Mouse (Mus musculus) liver, embryonic 14.5 days (tissue): ENCODE data around the gene Pprc1. TPM values are rescaled to one million over a fixed set of nuclear protein-coding genes. Genes with fewer than 3 reads are reported as not detected.
A peak's percentile ranks its signal among the peaks of the same experiment; 100 is the strongest.

Experiments
- ATAC-seq: fragments of 200-750 bp; cut with Nextera tagmentation; 2 replicates; pipeline ENCODE4 v1.8.0; 2017; ENCODE audit warnings: moderate number of reproducible peaks, mild to moderate bottlenecking, moderate library complexity; ENCODE audit not compliant: insufficient read depth
- DNase-seq, 3 experiments: peaks; one replicate each; pipeline ENCODE4 v3.0.0-alpha.2; 2012 to 2013; ENCODE audit warnings: low read depth in 3 of 3, low spot score in 3 of 3
- H3K27ac ChIP-seq: fragments of 300-500 bp; sonication (generic); 2 replicates; pipeline ENCODE4 v1.5.1; 2014; ENCODE audit warnings: moderate library complexity, mild to moderate bottlenecking, control low read depth, inconsistent platforms
- H3K27me3 ChIP-seq: fragments of 300-500 bp; sonication (generic); 2 replicates; pipeline ENCODE4 v1.6.1; 2014; ENCODE audit warnings: mild to moderate bottlenecking, low read length, moderate library complexity; ENCODE audit not compliant: control insufficient read depth, insufficient read depth
- H3K36me3 ChIP-seq: fragments of 300-500 bp; sonication (generic); replicated peaks from 2 replicates; pipeline ENCODE4 v1.6.1; 2014; ENCODE audit warnings: low read depth; ENCODE audit not compliant: control insufficient read depth, insufficient read depth
- H3K4me1 ChIP-seq, 2 experiments: fragments of 200-500 bp in 1 of 2; fragments of 300-500 bp in 1 of 2; sonication (generic) in 1 of 2; replicated peaks; 2 replicates each; pipeline ENCODE4 v1.6.1; 2012 to 2014; ENCODE audit warnings: antibody characterized with exemption in 1 of 2, inconsistent platforms in 1 of 2, low read length in 1 of 2; ENCODE audit not compliant: control insufficient read depth in 2 of 2, insufficient read depth in 2 of 2
- H3K4me2 ChIP-seq: fragments of 300-500 bp; sonication (generic); 2 replicates; pipeline ENCODE4 v1.6.1; 2014; ENCODE audit warnings: low read depth, mild to moderate bottlenecking, control low read depth, moderate library complexity
- H3K4me3 ChIP-seq, 2 experiments: fragments of 200-500 bp in 1 of 2; fragments of 300-500 bp in 1 of 2; sonication (generic) in 1 of 2; 2 replicates each; pipeline ENCODE4 v1.5.1; 2012 to 2014; ENCODE audit warnings: low read depth in 2 of 2, low read length in 2 of 2, mild to moderate bottlenecking in 2 of 2, control low read depth in 1 of 2, inconsistent platforms in 1 of 2, moderate library complexity in 1 of 2; ENCODE audit not compliant: insufficient read depth in 1 of 2
- H3K9ac ChIP-seq: fragments of 300-500 bp; sonication (generic); replicated peaks from 2 replicates; pipeline ENCODE4 v1.6.1; 2014; ENCODE audit warnings: mild to moderate bottlenecking, control low read depth, moderate library complexity
- H3K9me3 ChIP-seq: fragments of 300-500 bp; sonication (generic); 2 replicates; pipeline ENCODE4 v1.6.1; 2016; ENCODE audit warnings: low read length, mixed read lengths; ENCODE audit not compliant: control insufficient read depth
- CTCF ChIP-seq: IDR thresholded peaks from 2 replicates; pipeline ENCODE4 v1.5.1; 2016; ENCODE audit warnings: antibody characterized with exemption, low read depth, control low read depth
- EP300 ChIP-seq: IDR thresholded peaks from 2 replicates; pipeline ENCODE4 v1.6.1; 2016; ENCODE audit warnings: antibody characterized with exemption, low read depth
- WGBS: fragments of 180-500 bp; shearing (Covaris S2); extraction: QIAGEN DNeasy Blood & Tissue Kit; methylation state at CpG from one replicate; pipeline ENCODE4 v1.1.7; 2014; ENCODE audit not compliant: insufficient replicate concordance; 5-methylcytosine and 5-hydroxymethylcytosine counted together
- polyA plus RNA-seq, 2 experiments: library from polyadenylated mRNA; depleted of rRNA in 1 of 2; stranded (reverse) in 1 of 2; unstranded in 1 of 2; fragments of >200 nt; fragmentation: Nextera tagmentation in 1 of 2; extraction: Ambion mirVana in 1 of 2; gene quantifications; 2 replicates each; pipeline versions ENCODE4 v1.2.1 to v1.2.3; 2012 to 2014

The Pprc1 gene
- polyA plus RNA-seq (2012; rRNA removed) (17.5 and 19.4 TPM in 2 replicates), polyA plus RNA-seq (2014; fragmentation: Nextera tagmentation; extraction: Ambion mirVana) (25.0 and 28.0 TPM in 2 replicates)

DNA sequence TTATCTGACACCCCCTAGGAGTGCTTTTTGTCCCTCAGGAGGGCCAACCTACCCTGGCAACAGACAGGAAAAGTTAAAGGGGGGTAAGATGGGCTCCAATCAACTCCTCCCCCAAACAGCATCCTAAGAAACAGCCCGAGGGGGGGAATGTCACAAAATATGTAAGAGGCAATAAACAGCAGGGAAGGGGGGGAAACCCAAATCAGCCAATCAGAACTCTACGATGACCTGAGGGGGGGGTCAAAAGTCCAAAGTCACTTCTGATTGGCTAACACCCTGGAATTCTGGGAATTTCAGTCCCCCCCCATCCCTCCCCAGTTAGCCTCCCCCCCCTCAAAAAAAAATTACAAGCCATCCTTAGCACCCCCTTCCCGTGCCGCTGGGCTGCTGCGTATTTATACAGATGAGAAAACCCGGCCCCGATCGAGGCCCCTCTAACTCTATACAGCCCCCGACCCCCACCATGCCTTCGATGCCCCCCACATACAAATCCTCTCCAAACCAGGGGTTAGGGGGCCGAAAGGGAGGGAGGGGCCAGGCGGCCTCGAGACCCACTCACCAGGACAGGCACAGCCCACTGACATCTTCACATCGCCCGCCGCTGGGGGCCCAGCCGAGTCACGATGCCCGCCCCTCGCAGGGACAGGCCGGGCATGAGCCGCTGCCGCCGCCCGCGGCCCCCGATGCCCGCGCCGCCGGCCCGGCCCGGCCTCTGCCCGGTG lies at the start of gene Pprc1:
Gene Pprc1, plus strand, starts transcription at position 616 of the 722 bp plus-strand sequence.
- H3K36me3 ChIP-seq = no peaks in the 10 kb centered on the region
- peaks cover 7% of the 10 kb centered on the region; the same call in 1 of the 2 replicates for H3K27me3 ChIP-seq
- ATAC-seq (no peak), DNase-seq (no peak)
- TF ChIP-seq EP300 = no peak
- no peak for TF ChIP-seq CTCF
- H3K9me3 ChIP-seq = no peaks in the 10 kb centered on the region
- H3K4me2 ChIP-seq = peak within 1 kb of the TSS; percentile 95
- H3K4me1 ChIP-seq = peaks cover 38 to 52% of the 10 kb centered on the region in 2 experiments
- peak within 1 kb of the TSS; percentile 70 to 79 for H3K4me3 ChIP-seq
- peak within 1 kb of the TSS; percentile 8 for H3K27ac ChIP-seq
- H3K9ac ChIP-seq = peak within 1 kb of the TSS; percentile 73
- WGBS = under 1% methylated on average over 34 of the region's 34 CpGs

GRCm38 (mm10) chr19:45997365-45997764 lies 47.3 kb upstream of the Pprc1 start:
- H3K4me1 ChIP-seq = peaks cover 4 to 10% of the 10 kb centered on the region in 2 experiments; a peak in 3 of 4 replicates
- 44% methylated on average over 5 of the region's 5 CpGs for WGBS
- H3K9me3 ChIP-seq = no peaks in the 10 kb centered on the region; the same call in 1 of the 2 replicates
- no peak for TF ChIP-seq EP300
- no peak for TF ChIP-seq CTCF
- H3K27me3 ChIP-seq = no peaks in the 10 kb centered on the region
- H3K9ac ChIP-seq = peak overlapping the region; percentile 37
- ATAC-seq (no peak), DNase-seq (no peak)
- H3K4me3 ChIP-seq = peak overlapping the region; percentile 37 to 56; a peak in 3 of 4 replicates
- H3K4me2 ChIP-seq = peak overlapping the region; percentile 78
- H3K27ac ChIP-seq = peak overlapping the region; percentile 17; the same call in 1 of the 2 replicates
- no peaks in the 10 kb centered on the region for H3K36me3 ChIP-seq

DNA sequence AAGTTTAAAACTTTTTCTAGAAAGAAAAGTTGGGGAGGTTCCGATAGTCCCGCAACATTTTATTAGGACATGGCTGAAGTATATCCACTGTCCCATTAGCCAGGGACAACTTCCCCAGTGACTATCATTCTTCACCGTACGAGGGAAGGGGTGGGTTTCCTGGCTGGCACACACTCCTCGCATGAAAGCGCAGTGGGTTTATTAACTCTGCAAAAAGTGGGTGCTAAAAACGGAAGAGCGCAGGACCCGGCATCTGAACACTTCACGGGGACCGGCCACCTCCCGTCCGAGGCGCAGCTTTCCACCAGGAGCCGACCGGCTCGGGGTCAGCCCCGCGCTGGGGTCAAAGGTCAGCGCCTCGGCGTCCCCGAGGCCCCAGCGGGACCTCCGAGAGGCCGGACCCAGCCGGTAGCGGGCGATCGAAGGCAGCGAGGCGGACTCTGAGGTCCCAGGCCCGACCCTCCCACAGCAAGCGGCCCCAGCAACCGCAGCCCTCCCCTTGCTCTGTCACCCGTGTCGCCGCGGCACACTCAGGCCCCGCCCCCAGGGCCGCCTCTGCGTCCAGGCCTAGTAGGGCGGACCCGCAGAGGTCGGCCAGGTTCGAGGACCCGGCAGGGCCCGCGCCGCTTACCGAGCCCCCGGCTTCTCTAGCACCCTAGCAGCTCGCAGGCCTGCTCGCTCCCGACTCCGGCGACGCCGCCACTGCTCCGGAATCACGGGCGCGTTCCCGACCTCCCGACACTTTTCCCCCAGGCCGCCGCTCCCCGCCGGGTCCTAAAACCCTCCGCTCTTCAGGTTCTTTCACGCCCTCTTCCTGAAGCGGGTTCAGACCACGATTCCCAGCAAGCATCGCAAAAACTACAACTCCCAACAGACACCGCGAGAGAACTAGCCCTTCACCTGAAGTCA lies 46.6 kb upstream of the Pprc1 start, which contains the start of gene Armh3:
Gene Armh3, minus strand, starts transcription at position 704 of the 909 bp plus-strand sequence.
- Histone ChIP-seq H3K9ac (peak within 1 kb of the TSS; percentile 37), H3K4me2 (peak within 1 kb of the TSS; percentile 78), H3K27me3 (no peaks in the 10 kb centered on the region), H3K4me1 (peaks cover 4 to 12% of the 10 kb centered on the region in 2 experiments; a peak in 3 of 4 replicates), H3K9me3 (no peaks in the 10 kb centered on the region; the same call in 1 of the 2 replicates), H3K36me3 (no peaks in the 10 kb centered on the region), H3K4me3 (peak within 1 kb of the TSS; percentile 56 to 70), H3K27ac (peak within 1 kb of the TSS; percentile 17; the same call in 1 of the 2 replicates)
- DNase-seq (peak; percentile 81 to 87 (median 85)), ATAC-seq (peak; percentile 97)
- WGBS = 1% methylated on average over 74 of the region's 76 CpGs
- TF ChIP-seq CTCF = no peak
- TF ChIP-seq EP300 = no peak

DNA sequence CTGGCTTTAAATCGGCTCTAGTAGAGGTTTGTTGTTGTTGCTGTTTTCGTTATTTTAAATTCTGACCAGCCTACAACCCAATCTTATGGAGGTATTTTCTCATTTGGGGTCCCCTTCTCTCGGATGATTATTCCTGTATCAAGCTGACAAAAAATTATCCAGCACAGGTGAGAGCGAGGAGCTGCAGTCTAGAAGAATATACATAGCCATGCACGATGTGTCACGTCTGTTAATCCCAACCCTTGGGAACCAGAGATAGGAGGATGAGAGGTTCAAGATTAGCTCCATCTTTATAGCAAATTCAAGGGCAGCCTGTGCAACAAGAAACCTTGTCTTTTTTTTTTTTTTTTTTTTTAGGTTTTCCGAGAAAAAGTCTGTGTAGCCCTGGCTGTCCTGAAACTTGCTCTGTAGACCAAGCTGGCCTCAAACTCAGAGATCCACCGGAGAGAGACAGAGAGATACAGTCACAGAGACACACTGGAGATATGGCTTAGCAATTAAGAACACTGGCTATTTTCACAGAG lies 45.9 kb upstream of the Pprc1 start:
- DNase-seq (no peak), ATAC-seq (no peak)
- H3K4me1 ChIP-seq = peaks cover 4 to 13% of the 10 kb centered on the region in 2 experiments; a peak in 3 of 4 replicates
- H3K4me2 ChIP-seq = peak overlapping the region; percentile 78
- peak overlapping the region; percentile 56 to 70 for H3K4me3 ChIP-seq
- no peaks in the 10 kb centered on the region for H3K27me3 ChIP-seq
- H3K9ac ChIP-seq = no peak overlapping the region; the same call in 1 of the 2 replicates
- no peak overlapping the region for H3K27ac ChIP-seq
- H3K36me3 ChIP-seq = no peaks in the 10 kb centered on the region
- no peak for TF ChIP-seq CTCF
- TF ChIP-seq EP300 = no peak
- whole genome bisulfite sequencing = 7% methylated on average over 8 of the region's 8 CpGs
- H3K9me3 ChIP-seq = no peaks in the 10 kb centered on the region; the same call in 1 of the 2 replicates
